Mouse (Mus musculus): ENCODE measurements around the gene Nes.

- no peak for TF ChIP-seq MAFK (IDR thresholded peaks at IDR 0.05; ENCODE audit: insufficient read depth, low read depth, low read length)
- no peak for TF ChIP-seq ZC3H11A (IDR thresholded peaks at IDR 0.05; ENCODE audit: borderline replicate concordance, low read depth, low read length)
These were observed 20.8 kb upstream of the Nes start for GRCm38 (mm10) chr3:87949955-87950515.

All from ES-E14 (cell line).